Mouse (Mus musculus) CH12.LX (cell line): ENCODE measurements around the gene Adamts14.

ENCODE experiments used
- CTCF ChIP-seq, 2 experiments: IDR thresholded peaks in 1 of 2; conservative IDR thresholded peaks in 1 of 2; 2 replicates each; pipeline ENCODE4 v1.5.1; 2011 to 2012; ENCODE audit warnings: low read depth in 2 of 2, low read length in 2 of 2, improper control_type of control experiment in 1 of 2, inconsistent platforms in 1 of 2, mild to moderate bottlenecking in 1 of 2, moderate library complexity in 1 of 2
- EP300 ChIP-seq: IDR thresholded peaks from 2 replicates; pipeline ENCODE4 v1.6.1; 2011; ENCODE audit warnings: low read length, improper control_type of control experiment
- ETS1 ChIP-seq: conservative IDR thresholded peaks from 2 replicates; pipeline ENCODE4 v1.6.1; 2012; ENCODE audit warnings: low read depth, mild to moderate bottlenecking, inconsistent platforms, low read length, improper control_type of control experiment, moderate library complexity
- JUND ChIP-seq: conservative IDR thresholded peaks from 2 replicates; pipeline ENCODE4 v1.6.1; 2011; ENCODE audit warnings: low read depth, low read length, improper control_type of control experiment
- MAX ChIP-seq: IDR thresholded peaks from 2 replicates; pipeline ENCODE4 v1.6.1; 2011; ENCODE audit warnings: low read length, improper control_type of control experiment
- NELFE ChIP-seq: IDR thresholded peaks from 2 replicates; pipeline ENCODE4 v1.6.1; 2011; ENCODE audit warnings: low read depth, low read length, improper control_type of control experiment
- POLR2A ChIP-seq: IDR thresholded peaks from 2 replicates; pipeline ENCODE4 v1.6.1; 2011; ENCODE audit warnings: low read depth, mild to moderate bottlenecking, improper control_type of control experiment, low read length
- ZNF384 ChIP-seq: IDR thresholded peaks from 2 replicates; pipeline ENCODE4 v1.6.1; 2012; ENCODE audit warnings: low read depth, low read length, improper control_type of control experiment, inconsistent platforms

GRCm38 (mm10) chr10:61158594-61158993 lies 114.6 kb downstream of the Adamts14 start:
- no peak for TF ChIP-seq ETS1
- no peak for TF ChIP-seq ZNF384
- TF ChIP-seq JUND: no peak
- TF ChIP-seq CTCF (conservative IDR thresholded peaks at IDR 0.05 in 1 of 2, IDR thresholded peaks at IDR 0.05 in 1 of 2; ENCODE audit: low read depth in 2 of 2, low read length in 2 of 2): no peak
- TF ChIP-seq MAX: no peak
- no peak for TF ChIP-seq POLR2A
- no peak for TF ChIP-seq EP300
- no peak for TF ChIP-seq NELFE
